Mouse (Mus musculus) liver, embryonic 14.5 days (tissue): ENCODE data around the gene Gon4l. TPM values are rescaled to one million over a fixed set of nuclear protein-coding genes. Genes with fewer than 3 reads are reported as not detected.
"Not testable (repeated sequence)": the region's sequence is repeated elsewhere in the genome, so short reads cannot be mapped to it uniquely, and the experiment has no call there.

Experiments
- ATAC-seq: fragments of 200-750 bp; cut with Nextera tagmentation; 2 replicates; pipeline ENCODE4 v1.8.0; 2017; ENCODE audit warnings: moderate number of reproducible peaks, mild to moderate bottlenecking, moderate library complexity; ENCODE audit not compliant: insufficient read depth
- DNase-seq, 3 experiments: peaks; one replicate each; pipeline ENCODE4 v3.0.0-alpha.2; 2012 to 2013; ENCODE audit warnings: low read depth in 3 of 3, low spot score in 3 of 3
- H3K27ac ChIP-seq: fragments of 300-500 bp; sonication (generic); 2 replicates; pipeline ENCODE4 v1.5.1; 2014; ENCODE audit warnings: moderate library complexity, mild to moderate bottlenecking, control low read depth, inconsistent platforms
- H3K27me3 ChIP-seq: fragments of 300-500 bp; sonication (generic); 2 replicates; pipeline ENCODE4 v1.6.1; 2014; ENCODE audit warnings: mild to moderate bottlenecking, low read length, moderate library complexity; ENCODE audit not compliant: control insufficient read depth, insufficient read depth
- H3K36me3 ChIP-seq: fragments of 300-500 bp; sonication (generic); replicated peaks from 2 replicates; pipeline ENCODE4 v1.6.1; 2014; ENCODE audit warnings: low read depth; ENCODE audit not compliant: control insufficient read depth, insufficient read depth
- H3K4me1 ChIP-seq, 2 experiments: fragments of 200-500 bp in 1 of 2; fragments of 300-500 bp in 1 of 2; sonication (generic) in 1 of 2; replicated peaks; 2 replicates each; pipeline ENCODE4 v1.6.1; 2012 to 2014; ENCODE audit warnings: antibody characterized with exemption in 1 of 2, inconsistent platforms in 1 of 2, low read length in 1 of 2; ENCODE audit not compliant: control insufficient read depth in 2 of 2, insufficient read depth in 2 of 2
- H3K4me2 ChIP-seq: fragments of 300-500 bp; sonication (generic); 2 replicates; pipeline ENCODE4 v1.6.1; 2014; ENCODE audit warnings: low read depth, mild to moderate bottlenecking, control low read depth, moderate library complexity
- H3K4me3 ChIP-seq, 2 experiments: fragments of 200-500 bp in 1 of 2; fragments of 300-500 bp in 1 of 2; sonication (generic) in 1 of 2; 2 replicates each; pipeline ENCODE4 v1.5.1; 2012 to 2014; ENCODE audit warnings: low read depth in 2 of 2, low read length in 2 of 2, mild to moderate bottlenecking in 2 of 2, control low read depth in 1 of 2, inconsistent platforms in 1 of 2, moderate library complexity in 1 of 2; ENCODE audit not compliant: insufficient read depth in 1 of 2
- H3K9ac ChIP-seq: fragments of 300-500 bp; sonication (generic); replicated peaks from 2 replicates; pipeline ENCODE4 v1.6.1; 2014; ENCODE audit warnings: mild to moderate bottlenecking, control low read depth, moderate library complexity
- H3K9me3 ChIP-seq: fragments of 300-500 bp; sonication (generic); 2 replicates; pipeline ENCODE4 v1.6.1; 2016; ENCODE audit warnings: low read length, mixed read lengths; ENCODE audit not compliant: control insufficient read depth
- CTCF ChIP-seq: IDR thresholded peaks from 2 replicates; pipeline ENCODE4 v1.5.1; 2016; ENCODE audit warnings: antibody characterized with exemption, low read depth, control low read depth
- EP300 ChIP-seq: IDR thresholded peaks from 2 replicates; pipeline ENCODE4 v1.6.1; 2016; ENCODE audit warnings: antibody characterized with exemption, low read depth
- WGBS: fragments of 180-500 bp; shearing (Covaris S2); extraction: QIAGEN DNeasy Blood & Tissue Kit; methylation state at CpG from one replicate; pipeline ENCODE4 v1.1.7; 2014; ENCODE audit not compliant: insufficient replicate concordance; 5-methylcytosine and 5-hydroxymethylcytosine counted together
- polyA plus RNA-seq, 2 experiments: library from polyadenylated mRNA; depleted of rRNA in 1 of 2; stranded (reverse) in 1 of 2; unstranded in 1 of 2; fragments of >200 nt; fragmentation: Nextera tagmentation in 1 of 2; extraction: Ambion mirVana in 1 of 2; gene quantifications; 2 replicates each; pipeline versions ENCODE4 v1.2.1 to v1.2.3; 2012 to 2014

Gene Gon4l
- polyA plus RNA-seq, 2 experiments, result 3.7 to 6.7 TPM

- ATAC-seq (no peak), DNase-seq (no peak)
- TF ChIP-seq EP300, result no peak
- TF ChIP-seq CTCF, result no peak
- H3K27ac ChIP-seq, result no peak overlapping the region
- no peaks in the 10 kb centered on the region for H3K9me3 ChIP-seq
- H3K4me1 ChIP-seq, result no peaks in the 10 kb centered on the region
- no peak overlapping the region for H3K4me3 ChIP-seq
- H3K36me3 ChIP-seq, result 0 out of 2 replicates have a peak, but pooled peaks cover 3% of the 10 kb centered on the region
- H3K9ac ChIP-seq, result no peak overlapping the region
- H3K4me2 ChIP-seq, result no peak overlapping the region
- no peaks in the 10 kb centered on the region for H3K27me3 ChIP-seq
- WGBS, result 76% methylated on average over 5 of the region's 5 CpGs
These were observed 31.0 kb upstream of the Gon4l start for GRCm38 (mm10) chr3:88803910-88804540.

GRCm38 (mm10) chr3:88825710-88826109 is 9.3 kb upstream of the Gon4l start:
- Histone ChIP-seq H3K36me3 (peaks cover 13% of the 10 kb centered on the region; the same call in 1 of the 2 replicates), H3K4me2 (no peak overlapping the region), H3K4me1 (no peaks in the 10 kb centered on the region), H3K9me3 (no peaks in the 10 kb centered on the region), H3K27me3 (no peaks in the 10 kb centered on the region), H3K4me3 (no peak overlapping the region), H3K9ac (no peak overlapping the region), H3K27ac (no peak overlapping the region)
- ATAC-seq (no peak), DNase-seq (no peak)
- TF ChIP-seq CTCF (no peak; the same call in 1 of the 2 replicates), EP300 (no peak)
- WGBS, result no CpG with 5 or more reads among the region's 1 CpGs

DNA sequence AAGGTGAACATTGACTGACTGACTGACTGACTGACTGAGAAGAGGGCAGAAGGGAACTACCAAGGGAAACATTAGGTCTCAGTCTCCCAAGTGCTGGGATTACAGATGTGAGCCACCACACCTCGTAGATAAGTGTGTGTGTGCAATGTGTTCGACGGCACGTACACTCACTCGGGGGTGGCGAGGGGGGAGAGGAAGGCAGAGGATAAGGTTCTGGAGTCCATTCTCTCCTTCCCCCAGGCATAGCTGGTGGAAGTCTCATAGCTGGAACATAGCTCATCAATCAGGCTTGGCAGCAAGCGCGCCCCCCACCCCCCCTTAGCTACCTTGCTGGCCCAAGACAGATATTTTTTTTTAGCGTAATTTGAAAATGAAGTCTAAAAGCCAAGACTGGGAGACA is 7.8 kb upstream of the Gon4l start:
- no peak for TF ChIP-seq CTCF
- no peak for TF ChIP-seq EP300
- WGBS, result 78% methylated on average over 9 of the region's 9 CpGs
- peaks cover 8% of the 10 kb centered on the region; the same call in 1 of the 2 replicates for H3K36me3 ChIP-seq
- H3K27ac ChIP-seq, result no peak overlapping the region
- H3K4me2 ChIP-seq, result no peak overlapping the region
- no peak overlapping the region for H3K9ac ChIP-seq
- H3K9me3 ChIP-seq, result no peaks in the 10 kb centered on the region
- H3K27me3 ChIP-seq, result no peaks in the 10 kb centered on the region
- no peak for DNase-seq
- no peak overlapping the region for H3K4me3 ChIP-seq
- no peak for ATAC-seq
- 0 out of 4 replicates have a peak, but pooled peaks cover 0 to 2% of the 10 kb centered on the region in 2 experiments for H3K4me1 ChIP-seq

GRCm38 (mm10) chr3:88831177-88832121 is 3.6 kb upstream of the Gon4l start:
- not testable (repeated sequence) for H3K9ac ChIP-seq, H3K27me3 ChIP-seq, H3K9me3 ChIP-seq, H3K4me1 ChIP-seq, H3K27ac ChIP-seq, DNase-seq, H3K4me3 ChIP-seq, H3K36me3 ChIP-seq
- 14% methylated on average over 21 of the region's 28 CpGs for WGBS
- peak; percentile 21; the same call in 1 of the 2 replicates for ATAC-seq
- H3K4me2 ChIP-seq, result peak overlapping the region; percentile 15; the same call in 1 of the 2 replicates

- DNase-seq, result peak; percentile 54 to 66 (median 57)
- 4% methylated on average over 14 of the region's 14 CpGs for WGBS
- H3K27ac ChIP-seq, H3K27me3 ChIP-seq, H3K4me1 ChIP-seq, H3K4me3 ChIP-seq, H3K9me3 ChIP-seq, H3K9ac ChIP-seq, H3K36me3 ChIP-seq: not testable (repeated sequence)
- peak; percentile 53 for ATAC-seq
- H3K4me2 ChIP-seq, result peak overlapping the region; percentile 19
These were observed 2.6 kb upstream of the Gon4l start for GRCm38 (mm10) chr3:88832388-88832787.
